Mouse (Mus musculus): Measurements from ENCODE around the gene Coro2b.

The Coro2b gene

GRCm38 (mm10) chr9:62382519-62383084 is 154.2 kb downstream of the Coro2b start:
- DNase-seq: no peak

DNA sequence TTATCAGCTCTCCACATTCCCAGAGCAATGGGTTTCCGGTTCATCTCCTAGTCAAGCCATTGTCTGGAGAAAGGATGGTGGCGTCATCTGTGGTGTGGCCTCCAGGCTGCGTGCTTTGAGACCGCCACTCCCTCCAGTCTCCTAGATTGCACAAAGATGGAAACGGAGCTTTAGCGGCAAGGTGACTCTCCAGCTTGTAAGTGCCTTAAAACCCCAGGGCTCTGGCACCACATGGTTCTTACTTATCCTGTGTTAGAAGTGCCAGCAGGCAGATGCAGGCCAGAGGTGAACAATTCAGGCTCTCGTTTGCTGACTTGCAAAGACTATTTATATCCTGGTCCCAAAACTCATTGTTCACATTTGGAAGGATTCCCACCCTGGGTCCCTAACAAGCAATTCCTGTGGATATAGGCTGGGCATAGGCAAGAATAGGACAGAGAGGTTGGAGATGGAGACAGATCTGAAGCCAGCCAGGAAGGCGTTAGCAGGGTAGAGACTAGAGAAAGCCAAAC is 155.4 kb downstream of the Coro2b start:
- DNase-seq: no peak

- no peak for DNase-seq
Observed at GRCm38 (mm10) chr9:62380351-62380750, 156.5 kb downstream of the Coro2b start.

GRCm38 (mm10) chr9:62377897-62378296 is 158.9 kb downstream of the Coro2b start:
- no peak for DNase-seq

DNA sequence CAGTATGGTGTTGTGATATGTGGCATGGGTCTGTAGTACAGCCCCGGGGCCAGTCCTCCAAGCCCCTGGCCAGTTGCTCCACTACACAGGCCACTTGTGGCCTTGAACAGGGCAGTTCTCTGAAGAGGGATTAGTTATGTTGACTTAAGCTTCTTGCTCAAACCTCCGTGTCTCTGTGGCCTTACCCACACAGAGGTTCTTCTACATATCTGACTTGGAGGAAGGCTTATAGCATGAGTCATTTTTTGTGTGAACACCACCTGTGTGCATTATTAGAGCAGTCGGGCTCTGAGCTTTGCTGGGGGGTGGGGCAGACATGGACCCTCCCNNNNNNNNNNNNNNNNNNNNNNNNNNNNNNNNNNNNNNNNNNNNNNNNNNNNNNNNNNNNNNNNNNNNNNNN is 162.6 kb downstream of the Coro2b start:
- DNase-seq: no peak

- peak; percentile 78 to 82 for DNase-seq
Observed at GRCm38 (mm10) chr9:62373222-62374123, 163.4 kb downstream of the Coro2b start.

GRCm38 (mm10) chr9:62372556-62373221 is 164.2 kb downstream of the Coro2b start:
- no peak for DNase-seq

DNA sequence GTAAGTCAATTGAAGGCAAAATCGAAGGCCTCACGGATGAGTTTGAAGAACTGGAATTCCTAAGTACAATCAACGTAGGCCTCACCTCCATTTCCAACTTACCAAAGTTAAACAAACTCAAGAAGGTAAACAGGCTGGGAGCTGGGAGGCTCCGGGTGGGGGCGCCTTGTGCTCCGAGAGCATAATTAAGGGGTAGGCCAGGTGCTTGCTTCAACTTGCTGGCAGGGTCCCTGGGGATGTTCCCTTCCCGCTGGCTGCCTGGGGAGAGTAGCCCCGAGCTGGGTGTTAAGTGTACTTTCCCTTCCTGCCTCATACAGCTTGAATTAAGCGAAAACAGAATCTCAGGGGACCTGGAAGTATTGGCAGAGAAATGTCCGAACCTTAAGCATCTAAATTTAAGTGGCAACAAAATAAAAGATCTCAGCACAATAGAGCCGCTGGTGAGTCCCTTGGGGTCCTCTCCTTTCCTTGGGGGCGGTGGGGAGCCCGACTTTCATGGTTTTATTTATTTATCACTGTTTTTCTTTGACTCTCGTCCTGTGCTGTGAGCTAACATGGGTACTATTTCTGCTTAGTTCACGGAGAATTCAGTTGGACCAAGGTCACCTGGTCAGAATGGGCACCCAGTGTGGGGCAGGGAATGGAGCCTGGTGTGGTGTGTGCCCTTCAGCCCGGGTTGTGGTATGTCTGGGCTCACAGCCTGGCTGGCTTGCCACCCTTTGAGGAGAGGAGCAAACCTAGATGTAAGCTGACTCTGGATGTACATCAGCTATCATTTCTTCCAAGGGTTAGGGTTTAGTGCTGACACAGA is 164.9 kb downstream of the Coro2b start:
- DNase-seq: no peak

GRCm38 (mm10) chr9:62370648-62371280 is 166.1 kb downstream of the Coro2b start:
- DNase-seq: no peak

DNA sequence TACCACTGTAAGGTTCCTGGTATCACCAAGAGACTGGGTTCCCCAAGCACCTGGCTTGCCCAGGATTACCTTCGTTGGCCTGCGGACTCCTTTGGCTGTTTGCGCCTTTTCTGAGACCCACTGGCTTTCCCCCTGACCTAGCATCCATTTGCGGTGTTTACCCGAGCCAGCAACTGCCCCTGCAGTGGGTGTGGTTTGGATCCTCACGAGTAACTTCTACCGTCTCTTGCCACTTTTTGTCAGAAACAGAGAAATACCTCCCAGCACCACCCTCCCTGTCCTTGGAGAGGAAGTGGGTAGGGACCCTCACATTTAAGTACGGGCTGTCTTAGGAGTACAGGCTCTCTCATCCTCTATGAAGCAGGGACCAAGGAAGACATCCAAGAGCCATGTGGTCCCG is 166.7 kb downstream of the Coro2b start:
- no peak for DNase-seq
